Mouse (Mus musculus) kidney, postnatal 4 days (tissue): Measurements from ENCODE around the gene Ddah2.

ENCODE experiments used
- DNase-seq, 2 experiments: peaks; one replicate each; pipeline ENCODE4 v3.0.0; 2021; ENCODE audit warnings: mixed read lengths in 2 of 2

Gene Ddah2

GRCm38 (mm10) chr17:35079778-35080177 lies 20.9 kb downstream of the Ddah2 start:
- no peak for DNase-seq

GRCm38 (mm10) chr17:35080248-35080647 lies 21.4 kb downstream of the Ddah2 start:
- DNase-seq, result no peak

- no peak for DNase-seq
Observed at GRCm38 (mm10) chr17:35080710-35081109, 21.9 kb downstream of the Ddah2 start.

- DNase-seq, result no peak
Observed at GRCm38 (mm10) chr17:35082841-35083576, 24.2 kb downstream of the Ddah2 start.

- DNase-seq, result no peak
Observed at GRCm38 (mm10) chr17:35083929-35084497, 25.2 kb downstream of the Ddah2 start.

GRCm38 (mm10) chr17:35085208-35085865 lies 26.5 kb downstream of the Ddah2 start, which contains the start of gene Ly6g6f:
Gene Ly6g6f (minus strand): TSS chr17:35085610.
- no peak for DNase-seq

- DNase-seq, result no peak
Observed at GRCm38 (mm10) chr17:35088151-35088550, 29.3 kb downstream of the Ddah2 start.

- peak; percentile 96 to 98 for DNase-seq
Observed at GRCm38 (mm10) chr17:35088825-35089644, 30.2 kb downstream of the Ddah2 start, which contains the start of gene Abhd16a. Gene Abhd16a (plus strand): TSS chr17:35089263.

GRCm38 (mm10) chr17:35090166-35090932 lies 31.5 kb downstream of the Ddah2 start:
- no peak for DNase-seq

- no peak for DNase-seq
Observed at GRCm38 (mm10) chr17:35092403-35093198, 33.8 kb downstream of the Ddah2 start.

GRCm38 (mm10) chr17:35094475-35095365 lies 35.9 kb downstream of the Ddah2 start:
- DNase-seq, result no peak

GRCm38 (mm10) chr17:35096597-35096996 lies 37.8 kb downstream of the Ddah2 start:
- no peak for DNase-seq

GRCm38 (mm10) chr17:35097164-35097655 lies 38.4 kb downstream of the Ddah2 start:
- peak; percentile 69 to 75 for DNase-seq

- peak; percentile 60 to 78 for DNase-seq
Observed at GRCm38 (mm10) chr17:35100196-35100765, 41.4 kb downstream of the Ddah2 start.

GRCm38 (mm10) chr17:35101161-35101560 lies 42.3 kb downstream of the Ddah2 start:
- DNase-seq, result no peak

- DNase-seq, result no peak
Observed at GRCm38 (mm10) chr17:35102299-35102698, 43.5 kb downstream of the Ddah2 start.

GRCm38 (mm10) chr17:35103221-35103690 lies 44.4 kb downstream of the Ddah2 start:
- DNase-seq, result peak; percentile 52 to 68

GRCm38 (mm10) chr17:35104079-35104478 lies 45.2 kb downstream of the Ddah2 start:
- no peak for DNase-seq

GRCm38 (mm10) chr17:35104754-35105153 lies 45.9 kb downstream of the Ddah2 start:
- DNase-seq, result no peak
